Mouse (Mus musculus): ENCODE measurements at regions not wholly inside any gene's neighbourhood (a gene's known extent, or its start where the extent isn't known, plus 50 kb on each side); places are given as distances from the start of the nearest gene placed in this dataset.

- Histone ChIP-seq H3K4me1 (ENCODE audit: control insufficient read depth, insufficient read depth, low read length) (no peaks in the 10 kb centered on the region; the same call in 1 of the 2 replicates), H3K36me3 (ENCODE audit: control insufficient read depth, insufficient read depth, low read length) (no peaks in the 10 kb centered on the region), H3K9me3 (ENCODE audit: control insufficient read depth, low read depth, low read length) (no peaks in the 10 kb centered on the region), H3K9ac (replicated peaks; ENCODE audit: low read depth, low read length) (no peak overlapping the region), H3K27me3 (ENCODE audit: control insufficient read depth, insufficient read depth, low read length) (no peaks in the 10 kb centered on the region), H3K4me3 (ENCODE audit: low read depth, low read length) (no peak overlapping the region), H3K4me2 (replicated peaks; ENCODE audit: low read depth, low read length) (no peak overlapping the region), H3K27ac (ENCODE audit: low read length) (no peak overlapping the region)
- no peak for ATAC-seq (ENCODE audit: insufficient number of reproducible peaks, insufficient read depth, low FRiP score, low read depth)
- 61% methylated on average over 2 of the region's 2 CpGs for WGBS
These were observed 133.5 kb upstream of the Bmper start for GRCm38 (mm10) chr9:23089339-23089738.

DNA sequence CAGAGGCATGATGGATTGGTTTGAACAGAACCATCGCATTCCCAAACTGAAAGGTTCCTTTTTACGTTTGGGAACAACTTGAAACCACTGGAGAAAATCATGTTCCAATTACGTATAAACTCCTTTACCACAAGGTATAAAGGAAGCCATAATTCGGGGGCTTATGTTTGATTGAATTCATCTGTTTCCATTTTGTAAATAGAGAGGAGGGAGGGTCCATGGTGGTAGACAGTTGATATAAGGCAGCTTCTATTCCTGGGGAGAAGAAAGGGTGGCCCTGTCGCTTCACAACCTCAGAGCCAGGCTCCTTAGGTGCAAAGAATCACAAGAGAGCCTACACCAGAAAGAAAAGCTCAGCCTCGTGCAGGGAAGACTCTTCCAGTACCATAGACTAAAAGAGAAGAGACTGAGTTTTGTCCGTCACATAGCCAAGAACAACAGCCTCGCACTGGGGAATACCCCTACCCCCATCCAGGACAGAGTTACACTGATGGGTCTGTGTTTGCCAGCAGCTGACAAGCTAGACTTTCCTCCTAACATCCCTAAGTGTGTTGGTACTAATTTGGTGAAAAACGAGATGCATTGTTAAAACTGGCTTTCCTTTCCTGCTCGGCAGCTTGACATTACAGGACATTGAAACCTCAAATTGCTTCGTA lies 125.6 kb upstream of the Bmper start:
- Histone ChIP-seq H3K36me3 (ENCODE audit: control insufficient read depth, insufficient read depth, low read length) (no peaks in the 10 kb centered on the region), H3K27me3 (ENCODE audit: control insufficient read depth, insufficient read depth, low read length) (no peaks in the 10 kb centered on the region), H3K27ac (ENCODE audit: low read length) (peak overlapping the region; percentile 50), H3K9ac (replicated peaks; ENCODE audit: low read depth, low read length) (no peak overlapping the region), H3K9me3 (ENCODE audit: control insufficient read depth, low read depth, low read length) (no peaks in the 10 kb centered on the region), H3K4me3 (ENCODE audit: low read depth, low read length) (no peak overlapping the region), H3K4me1 (ENCODE audit: control insufficient read depth, insufficient read depth, low read length) (peaks cover 9% of the 10 kb centered on the region), H3K4me2 (replicated peaks; ENCODE audit: low read depth, low read length) (no peak overlapping the region)
- 36% methylated on average over 11 of the region's 11 CpGs for WGBS
- no peak for ATAC-seq (ENCODE audit: insufficient number of reproducible peaks, insufficient read depth, low FRiP score, low read depth)

- Histone ChIP-seq H3K27ac (ENCODE audit: low read length) (no peak overlapping the region), H3K27me3 (ENCODE audit: control insufficient read depth, insufficient read depth, low read length) (no peaks in the 10 kb centered on the region), H3K9ac (replicated peaks; ENCODE audit: low read depth, low read length) (no peak overlapping the region), H3K36me3 (ENCODE audit: control insufficient read depth, insufficient read depth, low read length) (no peaks in the 10 kb centered on the region), H3K4me1 (ENCODE audit: control insufficient read depth, insufficient read depth, low read length) (peaks cover 9% of the 10 kb centered on the region), H3K9me3 (ENCODE audit: control insufficient read depth, low read depth, low read length) (no peaks in the 10 kb centered on the region), H3K4me2 (replicated peaks; ENCODE audit: low read depth, low read length) (no peak overlapping the region), H3K4me3 (ENCODE audit: low read depth, low read length) (no peak overlapping the region)
- no peak for ATAC-seq (ENCODE audit: insufficient number of reproducible peaks, insufficient read depth, low FRiP score, low read depth)
These were observed 121.3 kb upstream of the Bmper start for GRCm38 (mm10) chr9:23101584-23101983.

DNA sequence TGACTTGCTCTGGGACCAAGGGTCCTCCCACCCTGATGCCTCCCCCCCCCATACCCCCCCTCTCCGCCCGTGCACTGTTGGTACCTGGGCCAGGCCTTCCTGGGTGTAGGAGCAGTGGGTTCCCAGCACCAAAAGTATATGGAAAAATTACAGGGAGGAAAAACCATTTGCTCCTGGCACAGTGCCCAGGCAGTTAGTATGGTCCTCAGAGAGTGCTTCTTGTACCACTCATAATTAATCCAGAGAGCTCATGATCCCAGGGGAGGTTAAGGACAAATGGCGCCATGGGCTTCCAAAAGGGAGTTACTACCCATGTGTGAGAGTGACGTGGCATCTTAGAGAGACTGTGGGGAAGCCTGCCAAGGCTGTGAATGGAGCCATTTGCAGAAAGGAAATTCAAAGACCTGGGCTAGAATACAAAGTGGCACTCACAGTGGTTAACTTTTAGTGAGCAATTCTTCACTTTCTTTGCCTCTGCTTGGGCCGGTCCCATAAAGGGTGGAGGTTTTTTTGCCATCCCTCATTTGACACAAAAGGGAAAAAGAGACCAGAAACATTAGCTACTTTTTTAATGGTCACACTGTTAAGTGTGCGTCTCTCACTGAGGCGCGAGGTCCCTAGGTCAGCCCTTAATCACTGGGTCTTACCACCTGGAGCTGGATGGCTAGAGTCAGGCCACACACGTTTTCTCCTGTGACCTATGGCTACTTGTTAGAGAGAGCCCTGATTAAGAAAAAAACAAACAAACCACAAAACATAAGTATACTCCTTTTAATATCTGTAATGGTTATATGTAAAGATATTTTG lies 120.7 kb upstream of the Bmper start:
- WGBS: 68% methylated on average over 9 of the region's 9 CpGs
- Histone ChIP-seq H3K4me3 (ENCODE audit: low read depth, low read length) (no peak overlapping the region), H3K27me3 (ENCODE audit: control insufficient read depth, insufficient read depth, low read length) (no peaks in the 10 kb centered on the region), H3K9me3 (ENCODE audit: control insufficient read depth, low read depth, low read length) (no peaks in the 10 kb centered on the region), H3K27ac (ENCODE audit: low read length) (no peak overlapping the region), H3K4me2 (replicated peaks; ENCODE audit: low read depth, low read length) (no peak overlapping the region), H3K9ac (replicated peaks; ENCODE audit: low read depth, low read length) (no peak overlapping the region), H3K36me3 (ENCODE audit: control insufficient read depth, insufficient read depth, low read length) (no peaks in the 10 kb centered on the region), H3K4me1 (ENCODE audit: control insufficient read depth, insufficient read depth, low read length) (peaks cover 4% of the 10 kb centered on the region)
- peak; percentile 63 for ATAC-seq (ENCODE audit: insufficient number of reproducible peaks, insufficient read depth, low FRiP score, low read depth)

GRCm38 (mm10) chr9:23111500-23111899 lies 111.4 kb upstream of the Bmper start:
- Histone ChIP-seq H3K4me2 (replicated peaks; ENCODE audit: low read depth, low read length) (no peak overlapping the region), H3K36me3 (ENCODE audit: control insufficient read depth, insufficient read depth, low read length) (no peaks in the 10 kb centered on the region), H3K4me3 (ENCODE audit: low read depth, low read length) (no peak overlapping the region), H3K9ac (replicated peaks; ENCODE audit: low read depth, low read length) (no peak overlapping the region), H3K4me1 (ENCODE audit: control insufficient read depth, insufficient read depth, low read length) (no peaks in the 10 kb centered on the region), H3K9me3 (ENCODE audit: control insufficient read depth, low read depth, low read length) (no peaks in the 10 kb centered on the region), H3K27me3 (ENCODE audit: control insufficient read depth, insufficient read depth, low read length) (no peaks in the 10 kb centered on the region), H3K27ac (ENCODE audit: low read length) (no peak overlapping the region)
- ATAC-seq (ENCODE audit: insufficient number of reproducible peaks, insufficient read depth, low FRiP score, low read depth): no peak
- WGBS: 83% methylated on average over 6 of the region's 6 CpGs

GRCm38 (mm10) chr9:23115026-23115425 lies 107.8 kb upstream of the Bmper start:
- no peak overlapping the region for H3K9ac ChIP-seq (replicated peaks; ENCODE audit: low read depth, low read length)
- 53% methylated on average over 5 of the region's 5 CpGs for WGBS
- no peak for ATAC-seq (ENCODE audit: insufficient number of reproducible peaks, insufficient read depth, low FRiP score, low read depth)

DNA sequence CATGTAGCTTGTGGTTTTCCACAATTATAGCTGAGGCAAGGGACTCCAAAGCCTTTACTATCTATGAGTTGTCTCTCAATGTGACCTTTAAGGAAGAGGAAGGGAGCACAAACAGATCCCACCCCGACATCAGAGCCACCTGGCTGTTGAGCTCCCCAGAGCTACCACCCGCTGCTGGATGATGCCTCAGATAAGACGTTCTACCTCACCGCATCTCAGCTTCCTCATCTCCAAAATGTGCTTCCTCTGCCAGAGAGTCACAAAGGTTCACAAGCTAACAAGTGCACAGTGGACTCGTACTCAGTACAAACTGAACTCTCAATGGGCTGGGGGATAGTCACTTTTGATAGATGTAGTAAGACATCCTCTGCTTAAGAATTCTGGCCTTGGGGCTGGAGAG lies 107.3 kb upstream of the Bmper start:
- H3K4me3 ChIP-seq (ENCODE audit: low read depth, low read length): no peak overlapping the region
- ATAC-seq (ENCODE audit: insufficient number of reproducible peaks, insufficient read depth, low FRiP score, low read depth): no peak
- no peaks in the 10 kb centered on the region for H3K36me3 ChIP-seq (ENCODE audit: control insufficient read depth, insufficient read depth, low read length)
- H3K27ac ChIP-seq (ENCODE audit: low read length): no peak overlapping the region
- H3K4me2 ChIP-seq (replicated peaks; ENCODE audit: low read depth, low read length): no peak overlapping the region
- no peaks in the 10 kb centered on the region for H3K4me1 ChIP-seq (ENCODE audit: control insufficient read depth, insufficient read depth, low read length)
- H3K9me3 ChIP-seq (ENCODE audit: control insufficient read depth, low read depth, low read length): no peaks in the 10 kb centered on the region
- 81% methylated on average over 5 of the region's 5 CpGs for WGBS
- H3K27me3 ChIP-seq (ENCODE audit: control insufficient read depth, insufficient read depth, low read length): no peaks in the 10 kb centered on the region
- no peak overlapping the region for H3K9ac ChIP-seq (replicated peaks; ENCODE audit: low read depth, low read length)

More at GRCm38 (mm10) chr9:23115026-23115425, 107.8 kb upstream of the Bmper start:
- no peak overlapping the region for H3K27ac ChIP-seq (ENCODE audit: low read length)
- H3K27me3 ChIP-seq (ENCODE audit: control insufficient read depth, insufficient read depth, low read length): no peaks in the 10 kb centered on the region
- H3K36me3 ChIP-seq (ENCODE audit: control insufficient read depth, insufficient read depth, low read length): no peaks in the 10 kb centered on the region
- H3K9me3 ChIP-seq (ENCODE audit: control insufficient read depth, low read depth, low read length): no peaks in the 10 kb centered on the region
- no peaks in the 10 kb centered on the region for H3K4me1 ChIP-seq (ENCODE audit: control insufficient read depth, insufficient read depth, low read length)
- no peak overlapping the region for H3K4me2 ChIP-seq (replicated peaks; ENCODE audit: low read depth, low read length)
- H3K4me3 ChIP-seq (ENCODE audit: low read depth, low read length): no peak overlapping the region

- ATAC-seq (ENCODE audit: insufficient number of reproducible peaks, insufficient read depth, low FRiP score, low read depth): no peak
- Histone ChIP-seq H3K27me3 (ENCODE audit: control insufficient read depth, insufficient read depth, low read length) (no peaks in the 10 kb centered on the region), H3K27ac (ENCODE audit: low read length) (no peak overlapping the region), H3K9ac (replicated peaks; ENCODE audit: low read depth, low read length) (no peak overlapping the region), H3K4me3 (ENCODE audit: low read depth, low read length) (no peak overlapping the region), H3K9me3 (ENCODE audit: control insufficient read depth, low read depth, low read length) (no peaks in the 10 kb centered on the region), H3K36me3 (ENCODE audit: control insufficient read depth, insufficient read depth, low read length) (no peaks in the 10 kb centered on the region), H3K4me1 (ENCODE audit: control insufficient read depth, insufficient read depth, low read length) (no peaks in the 10 kb centered on the region), H3K4me2 (replicated peaks; ENCODE audit: low read depth, low read length) (no peak overlapping the region)
- WGBS: 47% methylated on average over 1 of the region's 1 CpGs
These were observed 106.6 kb upstream of the Bmper start for GRCm38 (mm10) chr9:23116311-23116710.
